Mouse (Mus musculus) T-cell, adult 2 months (primary cell): ENCODE results near the gene Btrc.
"Not testable (repeated sequence)": the region's sequence is repeated elsewhere in the genome, so short reads cannot be mapped to it uniquely, and the experiment has no call there.

ENCODE experiments used
- DNase-seq: peaks from one replicate; pipeline ENCODE4 v3.0.0; 2022; ENCODE audit warnings: low spot score

Gene Btrc

DNA sequence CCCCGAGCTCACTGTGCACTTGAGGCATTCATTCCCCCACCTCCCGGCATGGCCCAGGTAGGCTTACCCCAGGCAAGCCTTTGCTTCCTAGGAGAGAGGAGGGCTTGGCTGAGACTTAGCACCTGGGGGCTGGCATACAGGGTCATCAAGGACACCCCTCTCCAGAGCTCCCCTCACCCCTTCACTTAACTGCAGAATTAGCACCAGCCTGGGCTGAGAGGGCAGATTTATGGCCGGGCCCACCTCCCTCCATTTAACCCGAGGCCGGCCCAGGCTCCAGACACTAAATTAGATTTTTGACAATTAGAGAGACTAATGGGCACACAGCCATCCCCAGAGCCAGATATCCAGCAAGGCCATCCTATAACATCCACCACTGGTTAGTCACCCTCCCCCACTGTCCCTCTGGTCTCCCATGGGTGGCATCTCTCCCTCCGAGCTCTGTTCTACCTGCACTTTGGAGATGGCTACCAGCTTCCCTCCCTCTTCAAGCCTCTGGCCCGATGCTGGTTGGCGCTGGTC is 171.7 kb downstream of the Btrc start:
- no peak for DNase-seq

DNA sequence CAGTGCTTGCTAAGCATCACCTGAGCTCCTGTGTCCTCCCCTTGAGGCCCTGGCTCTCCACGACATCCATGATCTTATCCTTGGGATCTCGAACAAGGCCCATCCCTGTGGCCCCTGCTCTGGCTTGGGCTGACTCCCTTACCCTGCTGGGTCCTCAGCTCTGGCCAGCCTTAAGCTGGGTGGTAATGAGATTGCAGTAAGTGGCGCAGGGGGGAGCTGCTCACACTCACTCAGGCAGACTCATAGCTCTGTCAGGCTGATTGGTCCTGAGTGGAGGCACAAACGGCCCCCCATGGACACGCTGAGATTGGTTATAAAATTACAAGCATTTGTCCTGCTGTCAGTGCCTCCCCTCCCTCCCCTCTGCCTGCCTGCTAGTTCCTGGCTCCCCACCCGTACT is 172.4 kb downstream of the Btrc start:
- DNase-seq = no peak

DNA sequence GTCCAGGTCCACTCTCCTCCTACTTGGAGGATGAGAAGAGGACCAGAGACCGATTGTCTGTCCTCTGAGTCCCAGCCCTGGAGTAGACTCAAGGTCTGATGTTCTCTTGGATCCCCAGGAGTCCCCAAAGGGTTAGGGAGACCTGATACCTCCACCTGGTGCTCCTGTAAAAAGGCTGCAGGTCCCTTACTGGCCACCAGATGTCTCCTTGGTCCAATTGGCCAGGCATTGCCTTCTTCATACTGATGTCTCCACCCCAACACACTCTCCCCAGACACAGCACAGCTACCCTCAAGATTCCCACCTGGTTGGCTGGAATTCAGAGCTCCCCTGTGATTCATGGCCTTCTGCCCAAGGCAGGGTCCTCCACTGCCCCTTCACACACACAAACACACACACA is 174.0 kb downstream of the Btrc start:
- DNase-seq = peak; percentile 37

DNA sequence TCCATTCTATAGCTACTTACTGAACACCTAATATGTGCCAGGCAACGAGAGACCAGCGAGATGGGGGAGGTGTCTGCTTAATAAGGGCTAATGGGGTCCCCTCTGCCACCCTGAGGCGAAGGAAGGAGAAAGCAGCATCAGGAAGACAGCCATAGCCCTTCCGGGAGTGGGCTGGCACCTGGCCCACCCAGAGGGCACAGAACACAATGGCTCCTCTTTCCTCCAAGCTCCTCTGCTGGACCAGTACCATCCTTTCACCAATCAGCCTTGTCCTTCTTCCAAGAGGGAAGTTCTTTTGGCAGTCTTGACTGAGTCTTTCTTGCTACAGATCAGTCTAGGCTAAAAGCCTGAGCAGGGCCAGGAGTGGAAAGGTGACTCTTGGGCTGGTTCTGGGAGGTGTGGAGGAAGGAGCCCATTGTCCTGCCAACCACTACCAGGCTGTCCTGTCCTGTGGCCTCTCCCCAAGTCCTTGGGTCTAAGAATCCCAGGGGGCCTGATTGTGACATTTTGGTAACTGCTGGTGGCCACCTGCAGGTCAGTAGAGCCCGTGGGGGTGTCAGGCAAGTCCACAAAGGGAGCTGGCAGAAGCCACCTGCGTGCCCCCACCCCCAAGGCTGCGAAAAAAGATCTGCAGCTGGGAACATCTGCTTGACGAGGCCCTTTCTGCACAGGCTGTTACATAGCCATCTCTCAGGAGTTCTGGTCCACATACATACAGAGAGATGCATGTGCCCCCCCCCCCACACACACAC is 177.3 kb downstream of the Btrc start:
- DNase-seq = no peak

DNA sequence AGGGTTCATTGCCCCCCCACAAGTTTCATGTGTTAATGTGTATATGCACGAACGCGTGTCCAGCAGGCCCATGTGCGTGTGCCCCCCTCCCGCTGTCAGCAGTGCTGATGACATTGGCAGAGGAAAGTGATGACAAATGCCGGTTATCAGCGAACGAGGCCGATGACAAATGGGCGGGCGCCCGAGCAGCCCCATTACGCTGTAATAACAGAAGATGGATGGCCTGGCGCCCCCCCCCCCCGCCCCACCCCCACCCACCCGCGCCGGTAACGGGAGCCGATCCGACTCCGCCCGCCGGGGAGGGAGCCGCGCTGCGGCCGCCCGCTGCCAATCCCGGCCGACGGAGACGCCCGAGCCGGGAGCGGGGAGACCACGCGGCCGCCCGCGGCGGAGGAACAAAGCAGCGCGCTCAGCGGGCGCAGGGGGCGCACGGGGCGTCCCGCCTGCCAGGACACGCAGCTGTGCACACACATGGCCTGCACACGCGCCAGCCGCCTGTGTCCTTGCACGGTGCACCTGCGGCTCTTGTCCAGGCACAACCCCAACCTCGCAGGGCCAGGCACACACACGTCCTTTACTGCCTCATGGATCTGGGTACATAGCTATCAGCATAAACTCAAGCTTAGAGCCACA is 178.0 kb downstream of the Btrc start:
- DNase-seq = peak; percentile 18

DNA sequence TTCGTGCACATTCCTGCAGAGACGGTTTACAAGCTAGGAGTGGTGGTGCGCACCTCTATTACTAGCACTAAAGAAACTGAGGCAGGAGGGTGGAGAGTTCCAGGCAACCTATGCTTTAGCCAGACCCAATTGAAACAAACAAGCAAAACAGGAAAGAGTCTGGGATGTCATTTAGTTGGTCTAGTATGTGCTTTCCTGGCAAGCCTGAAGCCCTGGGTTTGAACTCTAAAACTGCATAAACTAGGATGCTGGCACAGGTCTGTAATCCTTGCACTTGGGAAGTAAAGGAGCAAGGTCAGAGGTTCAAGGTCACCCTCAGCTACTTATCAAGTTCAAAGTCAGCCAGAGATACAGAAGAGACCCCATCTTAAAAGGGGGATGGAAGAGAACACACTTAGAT is 178.5 kb downstream of the Btrc start:
- DNase-seq = no peak

DNA sequence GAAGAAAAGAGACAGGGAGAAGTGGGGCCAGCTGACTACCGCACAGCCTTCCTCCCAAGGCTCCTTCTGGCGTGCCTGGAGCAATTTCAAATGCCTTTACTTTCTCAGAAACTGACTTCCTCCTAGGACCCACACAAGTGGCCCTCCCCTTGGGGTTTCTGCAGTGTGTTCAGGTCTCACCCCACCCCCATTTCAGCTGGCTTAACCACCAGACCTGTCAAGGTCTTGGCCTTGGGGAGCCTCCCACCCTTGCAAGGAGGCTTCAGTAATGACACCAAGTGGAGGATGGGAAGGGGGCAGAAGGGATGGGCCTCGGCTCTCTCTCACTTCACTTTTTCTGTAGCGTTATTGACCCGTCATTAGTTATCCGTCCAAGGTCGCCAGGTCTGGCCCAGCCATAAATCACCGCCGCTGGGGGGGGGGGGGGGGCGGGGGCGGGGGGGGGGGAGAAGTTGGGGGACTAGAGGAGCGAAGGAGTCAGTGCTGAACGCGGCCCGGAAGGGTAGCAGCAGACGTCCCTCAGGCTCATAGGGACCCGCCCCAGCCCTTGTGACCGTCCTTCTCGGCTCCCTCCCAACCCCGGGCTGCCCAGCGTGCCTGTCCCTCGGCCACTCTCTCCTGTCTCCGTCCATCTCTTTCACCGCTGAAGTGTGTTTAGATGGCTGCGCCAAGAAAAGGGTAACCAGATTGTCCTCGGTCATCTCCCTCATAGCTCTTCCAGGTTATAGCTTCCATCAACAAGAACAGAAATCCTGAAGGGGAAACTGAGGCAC is 180.8 kb downstream of the Btrc start:
- DNase-seq = peak; percentile 11

DNA sequence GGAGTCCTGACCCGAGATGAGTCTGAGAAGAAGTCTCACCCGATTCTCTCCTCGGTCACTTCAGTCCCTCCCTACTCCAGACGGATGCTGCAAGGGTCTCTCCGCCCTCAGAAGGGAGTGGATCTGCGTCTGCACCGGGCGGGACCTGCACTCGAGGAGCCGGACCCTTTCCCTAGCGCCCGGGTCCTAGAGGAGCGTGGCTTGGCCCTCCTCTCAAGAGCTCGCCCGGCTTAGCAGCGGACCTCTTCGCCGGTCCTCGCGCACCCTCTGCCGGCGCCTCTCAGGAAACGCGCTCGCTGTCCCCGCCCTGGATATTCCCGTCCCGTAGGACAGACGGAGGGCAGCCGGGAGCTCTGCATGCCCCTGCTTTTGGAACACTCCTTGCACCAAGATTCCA is 181.4 kb downstream of the Btrc start:
- peak; percentile 66 for DNase-seq

DNA sequence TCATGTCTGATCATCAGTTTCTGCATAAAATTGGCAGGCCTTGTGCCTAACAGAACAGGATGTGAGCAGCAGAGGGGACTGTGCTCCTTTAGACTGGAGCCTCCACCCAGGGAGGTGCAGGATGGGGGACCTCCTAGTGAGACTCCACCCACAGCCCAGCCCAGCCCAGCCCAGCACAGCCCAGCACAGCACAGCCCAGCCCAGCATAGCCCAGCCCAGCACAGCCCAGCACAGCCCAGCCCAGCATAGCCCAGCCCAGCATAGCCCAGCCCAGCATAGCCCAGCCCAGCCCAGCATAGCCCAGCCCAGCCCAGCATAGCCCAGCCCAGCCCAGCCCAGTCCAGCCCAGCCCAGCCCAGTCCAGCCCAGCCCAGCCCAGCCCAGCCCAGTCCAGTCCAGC is 184.7 kb downstream of the Btrc start:
- not testable (repeated sequence) for DNase-seq

DNA sequence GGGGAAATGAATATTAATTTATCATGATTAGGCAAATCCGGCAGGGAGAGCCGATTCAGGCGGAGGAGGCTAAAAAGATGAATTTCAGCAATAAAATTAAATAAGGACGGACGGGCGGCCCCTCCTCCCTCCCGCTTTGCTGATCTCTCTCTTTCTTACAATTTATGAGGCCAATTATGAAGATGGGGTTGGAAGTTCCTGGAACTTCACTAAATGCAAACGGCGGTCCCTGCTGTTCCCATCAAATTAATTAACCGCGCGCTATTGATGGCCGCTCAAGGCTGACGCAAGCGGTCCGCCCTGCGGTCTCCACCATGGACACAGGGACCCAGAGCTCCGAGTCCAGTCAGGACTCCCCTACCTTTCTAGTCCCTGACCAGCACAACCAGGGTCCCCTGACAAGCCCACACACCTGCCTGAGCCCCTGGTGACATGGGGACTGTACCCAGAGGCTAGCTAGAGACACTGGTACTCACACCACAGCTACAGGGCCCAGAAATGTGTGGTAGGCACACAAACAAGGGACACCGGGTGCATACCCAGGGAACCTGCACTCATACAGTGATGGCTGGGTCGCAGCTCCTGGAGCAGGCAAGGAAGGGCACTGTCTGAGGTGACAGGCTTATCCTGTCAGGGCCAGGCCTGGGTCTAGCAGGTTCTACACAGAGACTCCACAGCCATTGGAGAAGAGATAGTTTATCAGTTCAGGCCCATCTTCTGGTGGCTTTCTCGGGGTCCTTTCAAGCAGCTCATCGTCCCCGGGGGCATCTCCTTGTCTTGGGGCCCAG is 185.8 kb downstream of the Btrc start:
- no peak for DNase-seq

DNA sequence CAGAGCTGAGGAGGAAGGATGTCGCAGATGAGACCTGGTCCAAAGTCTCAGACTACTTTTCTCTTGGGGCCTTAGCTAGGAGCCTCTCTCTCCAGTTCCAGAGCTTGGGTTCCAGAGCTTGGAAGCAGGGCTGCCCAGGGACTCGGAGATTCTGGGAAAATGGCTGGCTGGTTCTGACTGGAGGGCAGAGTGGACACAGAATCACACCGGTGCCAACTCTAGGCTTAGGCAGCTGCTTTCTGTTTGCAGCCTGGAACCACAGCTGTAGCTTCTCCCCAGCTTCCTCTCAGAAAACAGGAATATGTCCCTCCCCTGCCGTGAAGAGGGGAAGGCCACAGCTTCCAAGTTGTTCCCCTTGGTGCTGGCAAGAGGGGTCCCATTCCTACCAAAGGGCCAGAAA is 186.4 kb downstream of the Btrc start:
- DNase-seq = no peak

DNA sequence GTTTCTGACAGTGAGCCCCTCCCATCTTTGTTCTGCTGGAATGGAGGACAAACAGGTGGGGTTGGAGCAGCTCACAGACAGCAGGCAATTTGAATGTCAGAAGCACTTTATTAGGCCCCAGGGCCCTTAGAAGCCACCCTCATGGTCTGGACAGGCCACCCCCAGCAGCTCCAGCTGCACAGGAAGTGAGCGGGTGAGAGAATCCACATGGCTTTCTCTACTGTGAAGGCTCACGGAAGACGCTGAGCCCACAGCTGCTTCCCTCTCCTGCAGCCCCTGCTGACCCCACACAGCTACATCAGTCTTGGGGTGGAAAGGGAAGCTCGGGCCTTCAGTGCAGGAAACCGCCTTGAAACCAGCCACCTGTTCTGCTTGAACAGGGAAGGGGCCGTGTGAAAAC is 188.7 kb downstream of the Btrc start:
- DNase-seq = no peak

DNA sequence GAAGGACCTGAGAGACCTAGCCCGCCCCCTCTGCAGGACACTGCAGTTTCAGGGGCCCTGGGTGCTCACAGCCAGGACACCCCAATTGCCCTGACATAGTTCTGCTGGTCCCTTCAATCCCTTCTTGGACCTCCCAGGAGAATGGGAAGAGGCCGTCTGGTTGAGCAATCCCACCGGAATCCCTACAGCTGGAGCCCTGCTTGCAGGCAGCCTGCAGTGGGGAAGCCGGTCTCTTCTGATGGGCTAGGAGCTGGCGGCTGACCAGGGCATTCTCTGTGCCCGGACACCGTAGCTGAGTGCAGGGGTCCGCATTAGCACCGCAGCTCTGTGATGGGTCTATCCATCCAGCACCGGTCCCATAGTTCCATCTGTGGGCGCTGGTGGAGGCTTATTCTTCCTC is 190.6 kb downstream of the Btrc start:
- DNase-seq = no peak

DNA sequence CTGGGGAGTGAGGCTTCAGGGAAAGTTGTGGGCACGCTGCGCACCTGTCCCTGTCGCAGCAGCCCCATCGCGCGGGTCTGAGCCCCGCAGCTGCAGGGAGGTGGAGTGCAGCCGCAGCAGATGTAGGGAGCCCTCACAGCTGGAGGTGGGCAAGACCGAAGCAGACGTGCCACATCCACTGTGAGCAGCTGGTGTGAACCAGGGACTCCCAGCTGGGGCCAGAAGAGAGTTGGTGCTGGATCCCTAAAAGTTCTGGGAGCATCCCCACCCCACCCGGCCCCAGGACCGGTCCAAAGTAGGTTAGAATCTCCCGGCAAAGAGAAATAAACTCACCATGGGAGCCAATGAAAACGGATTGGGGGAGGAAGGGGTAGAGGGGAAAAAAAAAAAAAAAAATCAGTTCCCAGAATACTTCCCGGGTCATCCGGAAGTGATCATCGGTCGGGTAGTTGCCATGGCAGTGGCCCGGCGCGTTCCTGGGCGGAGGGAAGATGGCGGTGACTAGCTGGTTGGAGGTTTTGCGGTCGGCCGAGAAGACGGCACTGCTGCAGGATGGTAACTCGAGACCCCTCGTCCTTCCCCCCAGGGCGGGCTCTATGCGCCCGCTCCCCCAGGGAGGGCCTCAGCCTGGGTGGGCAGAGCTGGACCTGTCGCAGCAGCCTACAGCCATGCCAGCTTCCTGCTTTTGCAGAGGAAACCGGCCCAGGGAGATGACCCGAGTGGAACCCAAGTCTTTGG is 196.8 kb downstream of the Btrc start, which contains the start of the genes Poll and Gm17018:
Gene Poll, minus strand, starts transcription at position 379 of the 738 bp plus-strand sequence.
Gene Gm17018, plus strand, starts transcription at position 463 of the 738 bp plus-strand sequence.
- DNase-seq = peak; percentile 83

DNA sequence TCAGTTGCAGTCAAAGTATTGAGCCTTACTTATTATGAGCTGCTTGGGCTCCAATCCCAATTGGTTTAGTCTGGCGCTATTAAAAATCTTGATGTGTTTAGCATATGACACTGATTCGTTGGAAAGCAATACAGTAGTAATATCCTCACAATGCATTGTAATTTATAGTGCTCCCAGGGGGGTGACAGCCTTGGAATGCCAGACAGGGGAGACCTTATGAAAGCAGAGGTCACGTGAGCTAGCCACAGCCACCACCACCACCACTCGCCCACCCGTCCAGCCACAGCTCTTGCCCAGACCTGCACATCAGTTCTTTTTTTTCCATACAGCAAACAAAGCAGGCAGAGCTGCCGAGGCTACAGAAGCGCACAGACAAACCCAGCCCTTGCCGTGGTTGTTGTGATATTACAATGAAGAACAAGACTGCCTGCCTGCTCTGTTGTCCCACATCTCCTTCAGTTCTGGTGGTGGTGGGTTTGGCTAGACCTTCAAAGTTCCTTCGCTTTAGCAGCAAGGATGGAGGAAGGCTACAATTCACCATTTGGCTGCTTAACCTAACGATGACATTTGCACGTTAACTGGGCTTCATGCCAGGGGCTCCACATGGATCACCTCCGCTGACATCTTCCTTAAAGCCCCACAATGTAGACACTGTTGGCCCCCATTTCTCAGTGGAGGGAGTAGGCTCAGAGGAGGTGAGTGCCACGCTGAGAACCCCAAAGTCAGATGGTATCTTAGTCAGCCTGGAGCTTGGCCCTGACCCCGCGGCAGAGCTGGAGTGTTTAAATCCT is 202.6 kb downstream of the Btrc start:
- no peak for DNase-seq

DNA sequence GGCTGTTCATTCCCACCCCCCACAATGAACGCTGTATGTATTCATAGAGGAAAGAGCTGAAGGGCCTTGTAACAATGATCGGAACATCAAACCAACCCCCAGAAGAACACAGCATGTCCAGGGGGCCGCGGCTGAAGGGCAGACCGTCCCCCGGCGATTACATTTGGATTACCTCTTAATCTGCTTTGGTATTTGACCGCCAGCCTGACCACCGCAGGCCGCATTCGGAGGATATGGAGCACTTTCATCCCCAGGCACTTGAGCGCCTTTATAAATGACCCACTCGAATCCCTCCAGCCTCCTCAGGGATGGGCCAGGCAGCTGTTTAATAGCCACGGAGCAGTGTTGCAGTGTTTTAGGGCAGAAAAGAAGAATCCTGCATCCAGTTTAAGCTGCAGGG is 203.8 kb downstream of the Btrc start:
- DNase-seq = no peak

DNA sequence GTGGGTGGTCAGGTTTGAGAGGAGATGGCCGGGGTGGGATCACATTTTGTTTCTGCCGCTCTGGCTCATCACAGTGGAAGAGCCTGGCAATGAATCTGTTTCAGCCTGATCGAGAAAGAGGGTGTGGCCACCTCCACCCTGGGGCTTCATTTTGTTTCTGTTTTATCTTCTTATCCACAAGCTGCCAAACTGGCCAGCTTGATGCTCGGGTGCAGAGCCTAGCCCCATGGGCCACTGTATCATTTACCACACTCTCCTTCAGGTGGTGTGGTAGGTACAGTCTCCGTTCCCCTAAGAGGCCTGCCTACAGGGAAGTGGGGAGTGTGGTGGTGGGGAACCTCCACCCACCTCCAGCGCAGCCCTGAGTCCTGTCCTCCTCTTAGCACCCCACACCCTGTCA is 209.5 kb downstream of the Btrc start:
- DNase-seq = no peak

DNA sequence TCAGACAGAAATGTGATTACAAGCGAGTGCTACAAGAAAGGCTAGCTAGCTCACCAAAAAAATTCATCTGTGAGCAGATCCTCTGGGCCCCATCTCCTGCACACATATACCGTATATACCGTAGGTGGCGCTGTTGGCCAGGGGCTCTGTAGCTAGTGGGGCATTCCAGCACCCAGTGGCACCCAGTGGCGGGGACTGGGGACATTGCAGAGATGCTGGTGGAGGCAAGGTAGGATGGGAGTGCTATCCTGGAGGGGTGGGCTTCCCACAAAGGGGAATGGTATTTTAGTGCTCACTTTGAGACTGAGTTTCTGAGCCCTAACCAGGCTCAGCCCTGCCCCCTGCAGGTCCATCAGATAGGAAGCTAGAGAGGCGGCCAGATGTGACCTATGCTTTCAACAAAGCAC is 210.3 kb downstream of the Btrc start:
- DNase-seq = peak; percentile 84

DNA sequence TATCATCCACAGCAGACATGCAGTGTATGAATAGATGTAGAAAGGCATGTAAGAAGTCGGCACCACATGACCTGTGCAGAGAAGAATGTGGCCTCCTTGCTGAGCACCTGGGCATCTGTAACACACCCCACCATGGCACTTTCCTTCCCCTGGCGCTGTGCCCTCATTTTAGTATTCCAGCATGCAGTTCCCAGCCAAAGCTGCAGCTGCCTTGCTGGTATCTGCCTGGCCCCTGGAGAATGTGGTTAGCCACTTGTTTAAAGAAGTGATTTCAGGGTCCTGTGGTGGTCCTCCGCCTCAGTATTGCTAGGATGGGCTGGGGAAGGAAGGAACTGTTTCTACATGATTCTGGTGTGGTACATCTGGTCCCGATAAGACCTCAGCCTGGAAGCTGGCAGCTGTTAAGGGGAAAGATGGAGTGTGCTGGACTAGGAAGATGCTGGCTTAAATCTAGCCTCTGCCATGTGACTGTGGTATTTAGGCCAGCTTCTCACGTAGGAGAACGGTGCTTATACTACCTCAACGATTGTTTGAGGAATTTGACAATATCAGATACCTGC is 210.9 kb downstream of the Btrc start:
- no peak for DNase-seq
